Mouse (Mus musculus) hindlimb bud, embryonic 11.5 days (tissue): ENCODE data around the gene Lenep.
"Not testable (repeated sequence)": the region's sequence is repeated elsewhere in the genome, so short reads cannot be mapped to it uniquely, and the experiment has no call there.

Source experiments
- DNase-seq: peaks from one replicate; pipeline ENCODE4 v3.0.0-alpha.2; 2012; ENCODE audit warnings: low read depth, low spot score; ENCODE audit errors: extremely low spot score

The Lenep gene

DNA sequence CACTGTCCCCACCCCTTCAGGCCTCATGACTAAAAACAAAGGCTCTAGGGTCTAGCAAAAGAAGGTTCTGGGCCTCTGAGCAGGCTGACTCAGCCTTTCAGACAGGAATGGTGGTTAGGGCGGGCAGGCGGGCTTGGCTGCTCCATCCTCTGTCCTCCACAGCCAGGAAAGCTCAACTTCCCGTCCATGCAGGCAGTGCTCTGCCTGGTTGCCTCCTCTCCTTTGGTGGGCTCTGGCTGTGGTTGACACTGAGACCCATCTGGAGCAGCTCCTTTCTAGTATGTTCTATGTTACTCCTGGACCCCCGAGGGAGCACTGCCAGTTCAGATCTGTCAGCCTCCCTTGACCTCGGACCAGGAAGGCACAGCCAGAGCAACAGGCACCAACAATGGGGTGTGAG is at the start of gene Lenep:
TSS of gene Lenep (minus strand) at position 101 of the 400 bp plus-strand sequence.
- no peak for DNase-seq

DNA sequence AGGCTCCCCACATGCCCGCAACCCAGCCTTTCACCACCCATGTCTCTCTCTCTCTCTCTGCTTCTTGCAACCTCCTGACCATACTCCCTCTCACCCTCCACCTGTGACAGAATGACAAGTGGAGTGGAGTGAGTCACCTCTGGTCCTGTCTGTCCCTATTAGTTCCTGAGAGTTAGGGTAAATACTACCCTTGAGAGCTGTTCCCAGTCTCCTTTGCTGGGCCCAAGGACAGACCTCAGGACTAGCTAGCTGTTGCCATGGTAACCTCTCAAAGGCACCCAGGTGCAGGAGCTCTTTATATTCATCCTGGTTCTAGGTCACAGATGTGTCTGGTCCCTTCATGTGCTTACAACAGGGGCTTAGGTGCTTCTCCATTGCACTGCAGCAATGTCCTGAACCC is 49.3 kb upstream of the Lenep start:
- no peak for DNase-seq

DNA sequence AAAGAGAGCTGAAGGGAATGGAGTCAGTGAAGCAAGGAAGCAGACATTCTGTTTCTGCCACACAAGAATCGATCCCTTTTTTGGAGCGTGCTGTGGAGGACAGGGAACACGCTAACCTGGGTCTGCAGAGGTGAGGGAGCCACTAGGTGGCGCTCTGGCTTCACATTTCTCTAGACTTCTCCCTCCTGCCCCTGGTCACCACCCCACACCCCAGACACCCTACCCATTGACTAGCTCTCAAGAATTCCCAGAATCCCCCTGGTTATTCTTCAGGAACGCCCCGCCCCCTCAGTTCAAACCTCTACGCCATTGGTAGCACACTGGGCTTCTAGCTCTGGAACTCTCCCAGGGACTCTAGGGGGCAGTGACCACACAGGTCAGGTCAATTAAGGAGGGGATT is 46.9 kb upstream of the Lenep start:
- DNase-seq = no peak

DNA sequence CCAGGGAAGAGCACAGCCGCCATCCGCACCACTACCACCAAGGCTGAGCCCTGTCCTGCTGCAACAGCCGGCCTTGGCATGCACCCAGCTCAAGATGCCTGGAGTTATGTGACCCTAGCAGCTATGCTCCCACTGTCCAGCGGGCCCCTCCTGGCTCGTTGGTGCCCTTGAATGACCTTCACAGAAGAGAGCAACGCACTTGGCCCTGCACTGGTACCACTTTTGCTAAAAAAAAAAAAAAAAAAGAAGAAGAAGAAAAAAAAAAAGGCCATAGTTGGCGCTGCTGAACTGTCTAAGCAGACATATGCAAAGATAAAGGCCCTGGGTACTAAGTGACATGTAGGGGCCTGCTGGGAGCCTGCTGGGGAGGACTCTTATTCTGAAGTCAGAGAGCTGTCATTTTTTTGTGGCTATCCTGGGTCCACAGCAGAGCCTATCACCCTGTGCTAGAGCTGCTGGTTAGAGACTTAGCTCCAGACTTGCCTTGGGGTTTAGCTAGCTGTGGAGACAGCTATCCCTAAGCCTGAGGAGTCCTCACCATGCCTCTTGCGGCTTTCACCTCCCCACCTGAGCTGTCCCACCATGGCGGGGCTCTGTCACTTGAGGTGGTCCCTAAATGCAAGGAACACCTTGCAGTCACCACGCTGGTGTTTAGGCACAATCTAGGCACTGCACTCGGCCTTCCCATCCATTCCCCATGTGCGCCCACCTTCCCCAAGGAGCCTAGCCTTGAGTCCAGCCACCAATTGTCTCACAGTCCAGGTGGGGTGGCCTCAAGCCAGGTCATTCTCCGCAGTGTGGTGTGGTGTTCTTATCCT is 46.3 kb upstream of the Lenep start:
- no peak for DNase-seq

DNA sequence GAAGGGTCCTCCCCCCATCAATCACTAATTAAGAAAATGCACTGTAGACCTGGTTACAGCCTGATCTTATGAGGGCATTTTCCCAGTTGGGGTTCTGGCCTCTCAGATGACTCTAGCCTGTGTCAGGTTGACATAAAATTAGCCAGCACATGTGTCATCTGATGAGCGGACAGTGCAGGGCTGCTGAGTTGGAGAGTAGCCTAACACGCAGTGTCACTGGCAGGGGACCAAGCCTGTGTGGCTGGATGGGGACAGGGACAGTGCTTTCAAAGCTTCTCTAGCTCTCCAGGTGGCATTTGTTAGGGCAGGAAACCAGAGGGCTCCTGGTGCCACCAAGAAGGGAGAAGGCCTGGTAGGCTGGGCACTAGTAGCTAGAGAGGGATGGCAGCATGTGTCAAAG is 38.1 kb upstream of the Lenep start:
- DNase-seq = no peak

DNA sequence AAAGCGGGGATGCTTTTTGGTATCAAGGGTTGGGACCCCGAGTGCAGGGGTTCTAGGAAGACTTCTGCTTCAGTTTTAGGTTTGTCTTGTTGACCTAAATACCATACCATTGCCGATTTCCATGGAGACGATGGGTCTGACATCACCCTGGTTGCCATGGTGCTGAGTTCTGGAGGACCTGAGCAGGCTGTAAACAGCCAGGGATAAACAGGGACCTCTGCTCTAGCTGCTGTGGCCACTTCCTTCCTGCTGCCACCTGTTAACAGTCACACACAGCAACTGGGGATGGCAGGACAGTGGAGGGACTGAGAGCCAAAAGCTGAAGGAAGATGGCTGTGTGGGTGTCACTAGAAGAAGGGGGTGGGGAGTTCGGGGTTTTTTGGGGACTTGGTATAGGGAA is 34.7 kb upstream of the Lenep start:
- no peak for DNase-seq

DNA sequence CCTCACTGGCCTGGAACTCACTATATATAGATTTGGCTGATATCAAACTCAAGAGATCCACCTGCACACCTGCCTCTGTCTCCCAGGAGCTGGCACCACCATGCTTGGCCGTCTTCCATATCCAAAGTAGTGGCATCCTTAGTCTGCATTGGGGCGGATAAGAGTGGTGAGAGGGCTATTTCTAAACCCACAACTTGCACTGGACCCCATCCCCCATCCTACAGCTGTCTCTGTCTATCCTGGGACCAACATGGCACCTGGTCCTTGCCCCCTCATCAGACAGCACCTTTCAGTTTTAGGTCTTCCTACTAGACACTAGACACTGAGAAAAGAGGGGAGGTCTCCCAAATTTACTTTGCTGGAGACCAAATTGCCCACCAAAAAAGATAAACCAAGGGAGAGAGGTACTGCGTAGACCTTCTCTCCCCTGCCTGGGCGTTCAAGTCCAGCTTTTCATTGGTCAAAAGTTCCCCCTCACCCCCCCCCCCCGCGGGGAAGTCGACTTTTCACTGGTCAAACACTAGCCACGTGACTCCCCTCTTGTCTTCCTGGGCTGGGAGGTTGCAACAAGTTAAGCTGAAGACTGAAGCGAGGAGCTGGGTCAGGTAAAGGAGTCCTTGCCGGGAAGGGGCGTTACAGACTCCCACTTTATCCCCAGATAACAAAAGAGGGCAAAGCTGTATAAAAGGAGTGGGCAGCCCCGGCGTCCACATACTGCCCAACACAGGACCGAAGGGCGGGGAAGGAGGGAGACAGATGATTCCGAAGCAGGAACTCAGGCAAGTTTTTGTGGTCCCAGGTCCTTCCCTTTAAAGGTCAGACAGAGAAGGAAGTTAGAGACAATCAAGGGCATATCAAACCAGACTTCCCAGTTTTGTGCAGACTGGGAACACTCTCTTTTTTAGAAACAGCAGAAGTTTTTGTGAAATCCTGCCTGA is 33.9 kb upstream of the Lenep start, which contains the start of gene Pbxip1:
TSS of gene Pbxip1 (plus strand) at position 531 of the 938 bp plus-strand sequence.
- DNase-seq = no peak

DNA sequence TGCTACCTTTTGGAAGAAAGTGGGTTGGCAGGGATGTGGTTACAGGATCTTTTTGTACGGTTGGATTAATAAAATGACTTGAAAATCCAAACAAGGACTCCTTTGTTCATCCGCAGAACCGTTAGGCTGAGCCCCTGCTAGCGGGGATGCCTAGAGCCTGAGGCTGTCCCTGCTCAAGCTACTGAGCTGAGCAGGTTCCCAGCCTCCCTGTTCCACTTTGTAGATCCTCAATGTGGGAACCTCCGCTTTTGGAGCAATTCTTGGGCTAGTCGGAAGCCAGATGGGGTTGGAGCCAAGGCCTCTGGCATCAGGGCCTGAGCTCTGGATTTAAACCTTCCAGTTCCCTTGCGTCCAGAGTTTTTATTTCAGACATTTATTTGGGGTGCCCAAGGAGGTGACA is 32.4 kb upstream of the Lenep start:
- DNase-seq = no peak

DNA sequence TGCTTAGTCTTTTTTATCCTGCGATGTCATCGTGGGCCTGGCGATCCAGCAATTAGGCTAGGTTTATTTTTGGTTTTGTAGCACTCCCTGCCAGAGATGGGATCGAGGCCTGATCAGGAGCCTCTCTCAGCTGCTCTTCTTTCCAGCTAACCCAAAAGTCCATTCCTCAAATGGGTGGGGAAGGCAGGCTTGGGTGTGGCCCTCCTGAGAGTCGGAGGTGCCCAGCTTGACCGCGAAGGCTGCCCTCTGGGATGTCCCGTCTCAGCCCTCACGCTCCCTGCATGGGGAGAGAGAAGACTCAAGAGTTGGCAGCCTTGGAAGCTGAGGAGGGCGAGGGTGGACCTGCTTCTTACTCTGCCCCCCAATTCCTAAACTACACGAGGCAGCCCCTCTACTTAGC is 31.9 kb upstream of the Lenep start:
- no peak for DNase-seq

DNA sequence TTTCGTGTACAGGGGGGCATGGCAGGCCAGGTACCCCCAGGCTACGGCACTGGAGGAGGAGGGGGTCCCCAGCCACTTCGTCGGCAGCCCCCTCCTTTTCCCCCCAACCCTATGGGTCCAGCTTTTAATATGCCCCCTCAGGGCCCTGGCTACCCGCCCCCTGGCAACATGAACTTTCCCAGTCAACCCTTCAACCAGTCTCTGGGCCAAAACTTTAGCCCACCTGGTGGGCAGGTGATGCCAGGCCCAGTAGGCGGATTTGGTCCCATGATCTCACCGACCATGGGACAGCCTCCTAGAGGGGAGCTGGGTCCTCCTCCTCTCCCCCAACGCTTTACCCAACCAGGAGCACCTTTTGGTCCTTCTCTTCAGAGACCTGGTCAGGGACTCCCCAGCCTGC is 30.0 kb upstream of the Lenep start:
- no peak for DNase-seq

DNA sequence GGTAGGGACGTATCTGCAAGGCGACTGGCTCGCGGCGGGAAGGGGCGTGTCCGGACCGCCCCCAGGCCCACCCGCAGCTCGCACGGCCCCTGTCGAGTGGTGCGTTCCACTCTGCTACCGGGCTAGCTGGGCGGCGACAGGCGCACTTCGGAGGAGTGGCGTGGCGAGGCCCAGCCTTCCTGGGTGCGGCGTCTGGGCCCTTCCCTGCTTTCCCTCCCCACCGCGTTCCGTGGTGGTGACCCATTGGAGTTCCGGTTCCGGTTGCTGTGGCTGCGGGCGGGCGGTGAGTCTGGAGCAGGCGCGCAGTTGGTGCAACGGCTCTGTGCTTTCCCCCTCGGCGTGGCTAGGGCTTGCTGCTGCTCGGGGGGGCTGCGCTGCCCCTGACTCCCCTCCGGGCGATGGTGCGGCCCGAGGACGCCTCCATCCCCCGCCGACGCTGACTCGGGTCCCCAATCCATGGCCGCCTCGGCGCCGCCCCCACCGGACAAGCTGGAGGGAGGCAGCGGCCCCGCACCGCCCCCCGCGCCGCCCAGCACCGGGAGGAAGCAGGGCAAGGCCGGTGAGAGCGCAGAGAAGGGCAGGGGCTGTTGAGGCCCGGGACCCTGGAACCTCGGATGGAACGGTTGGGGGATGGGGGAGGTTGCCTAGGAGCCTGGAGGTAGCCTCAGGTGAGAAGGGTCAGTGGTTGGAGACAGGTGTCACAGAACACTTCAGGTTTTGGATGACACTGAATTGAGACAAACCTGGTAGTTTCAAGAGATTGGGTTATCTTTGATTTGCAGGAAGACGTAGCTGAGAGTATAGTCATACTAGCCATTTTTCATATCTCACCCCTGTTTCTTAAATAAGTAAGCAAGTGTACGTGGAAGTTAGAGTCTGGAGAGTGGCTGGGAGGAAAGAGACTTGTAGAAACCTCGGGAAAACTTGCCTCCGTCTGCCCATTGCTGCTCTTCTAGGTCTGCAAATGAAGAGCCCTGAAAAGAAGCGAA is 27.9 kb upstream of the Lenep start, which contains the start of gene Pygo2:
TSS of gene Pygo2 (plus strand) at position 44 of the 989 bp plus-strand sequence.
- no peak for DNase-seq

DNA sequence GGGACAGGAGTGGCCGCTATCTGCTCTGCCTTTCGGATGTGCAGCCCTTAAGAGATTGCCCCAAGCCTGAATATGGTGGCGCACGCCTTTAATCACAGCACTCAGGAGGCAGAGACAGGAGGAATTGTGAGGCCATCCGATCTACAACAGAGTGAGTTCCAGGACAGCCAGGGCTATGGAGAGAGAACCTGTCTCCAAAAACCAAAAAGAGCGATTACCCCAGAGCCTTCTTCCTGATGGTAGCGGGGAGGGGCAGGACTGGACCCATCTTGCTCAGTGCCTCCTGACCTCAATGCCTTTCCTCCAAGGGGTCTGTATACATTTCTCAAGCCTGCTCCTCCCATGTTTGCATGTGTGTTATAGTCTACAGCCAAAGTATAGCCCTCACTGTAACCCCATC is 26.4 kb upstream of the Lenep start:
- not testable (repeated sequence) for DNase-seq

DNA sequence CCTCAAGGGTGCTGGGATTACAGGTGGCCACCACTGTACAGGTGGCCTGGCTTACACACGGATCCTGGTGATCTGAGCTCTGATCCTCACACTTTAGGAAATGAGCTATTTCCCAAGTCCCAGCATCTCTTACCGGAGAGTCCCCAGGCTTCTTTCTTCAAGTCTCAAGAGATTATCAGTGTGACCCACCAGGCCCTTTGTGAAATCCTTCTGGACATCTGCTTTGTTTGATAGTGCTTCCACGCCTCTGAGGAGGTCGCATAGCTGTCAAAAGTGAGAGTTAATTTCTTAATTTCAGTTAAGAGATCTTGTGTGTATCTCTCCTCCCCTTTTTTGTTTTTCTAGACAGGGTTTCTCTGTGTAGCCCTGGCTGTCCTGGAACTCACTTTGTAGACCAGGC is 23.3 kb upstream of the Lenep start:
- no peak for DNase-seq

DNA sequence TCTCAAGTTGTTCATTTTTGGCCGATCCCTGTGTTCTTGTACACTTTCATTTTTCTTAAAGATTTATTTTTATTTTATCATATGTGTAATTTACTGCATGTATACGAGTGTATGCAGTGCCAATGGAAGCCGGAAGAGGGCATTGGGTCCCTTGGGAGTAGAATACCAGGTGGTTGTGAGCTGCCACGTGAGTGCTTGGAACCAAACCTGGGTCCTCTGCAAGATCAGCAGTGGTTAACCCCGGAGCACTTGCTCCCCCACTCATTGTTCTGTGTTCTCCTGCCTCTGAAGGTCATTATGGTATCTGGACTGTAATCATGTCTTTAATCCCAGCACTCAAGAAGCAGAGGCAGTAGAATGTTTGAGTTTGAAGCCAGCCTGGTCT is 22.5 kb upstream of the Lenep start:
- DNase-seq = no peak

DNA sequence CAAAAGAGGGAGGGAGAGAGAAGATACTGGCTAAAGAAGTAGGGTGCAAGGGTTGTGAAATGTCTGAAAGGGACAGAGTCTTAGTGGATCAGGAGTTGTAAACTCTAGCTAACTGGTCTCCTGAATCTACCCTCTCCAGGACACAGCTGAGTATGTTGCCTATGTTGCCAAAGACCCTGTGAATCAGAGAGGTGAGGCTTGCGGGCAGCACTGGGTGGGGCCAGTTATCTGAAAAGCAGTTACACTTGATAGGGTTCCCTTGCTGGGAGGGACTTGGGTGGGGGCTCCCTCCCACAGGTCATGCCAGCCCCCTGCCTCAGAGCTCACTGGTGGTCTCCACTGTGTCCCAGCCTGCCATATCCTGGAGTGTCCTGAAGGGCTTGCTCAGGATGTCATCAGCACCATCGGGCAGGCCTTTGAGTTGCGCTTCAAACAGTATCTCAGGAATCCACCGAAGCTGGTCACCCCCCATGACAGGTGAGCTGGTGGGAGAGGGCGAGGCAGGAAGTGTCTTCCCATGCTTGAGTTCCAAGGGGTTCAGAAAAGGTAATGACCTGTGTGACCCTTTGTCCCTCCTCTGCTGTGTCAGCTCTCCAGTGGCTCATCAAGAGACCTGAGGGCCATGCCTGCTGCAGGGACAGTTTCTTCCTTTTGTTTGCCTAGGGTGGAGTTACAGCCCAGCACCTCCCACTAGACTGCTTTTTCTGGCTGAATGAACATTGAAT is 22.0 kb upstream of the Lenep start:
- no peak for DNase-seq

DNA sequence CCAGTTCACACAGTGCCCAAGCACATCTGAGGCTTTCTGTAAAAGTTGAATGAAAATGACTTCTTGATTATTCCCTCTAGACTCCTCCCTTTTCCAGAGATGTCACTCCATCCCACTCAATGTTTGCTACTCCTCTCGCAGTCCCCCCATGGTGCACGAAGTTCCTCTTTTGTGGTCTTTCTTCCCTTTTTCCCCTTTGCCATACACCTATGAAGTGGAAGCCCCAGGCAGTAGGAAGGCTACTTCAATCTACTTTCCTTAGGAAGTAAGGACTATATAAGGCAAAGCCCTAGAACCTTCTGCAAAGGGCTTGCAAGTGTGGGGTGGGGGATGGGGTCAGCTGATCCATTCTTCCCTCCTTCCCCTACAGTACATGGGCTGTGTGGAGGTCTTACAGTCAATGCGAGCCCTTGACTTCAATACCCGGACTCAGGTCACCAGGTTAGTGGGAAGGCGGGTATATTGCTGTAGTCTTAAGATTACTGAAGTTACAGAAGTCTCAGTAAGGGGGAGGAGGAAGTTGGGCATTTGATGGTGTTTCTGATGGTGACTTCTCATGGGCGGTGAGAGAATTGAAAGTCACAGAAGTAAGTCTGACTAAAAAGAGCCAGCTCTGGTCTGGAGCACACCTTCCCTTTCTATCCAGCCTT is 20.1 kb upstream of the Lenep start:
- DNase-seq = no peak

DNA sequence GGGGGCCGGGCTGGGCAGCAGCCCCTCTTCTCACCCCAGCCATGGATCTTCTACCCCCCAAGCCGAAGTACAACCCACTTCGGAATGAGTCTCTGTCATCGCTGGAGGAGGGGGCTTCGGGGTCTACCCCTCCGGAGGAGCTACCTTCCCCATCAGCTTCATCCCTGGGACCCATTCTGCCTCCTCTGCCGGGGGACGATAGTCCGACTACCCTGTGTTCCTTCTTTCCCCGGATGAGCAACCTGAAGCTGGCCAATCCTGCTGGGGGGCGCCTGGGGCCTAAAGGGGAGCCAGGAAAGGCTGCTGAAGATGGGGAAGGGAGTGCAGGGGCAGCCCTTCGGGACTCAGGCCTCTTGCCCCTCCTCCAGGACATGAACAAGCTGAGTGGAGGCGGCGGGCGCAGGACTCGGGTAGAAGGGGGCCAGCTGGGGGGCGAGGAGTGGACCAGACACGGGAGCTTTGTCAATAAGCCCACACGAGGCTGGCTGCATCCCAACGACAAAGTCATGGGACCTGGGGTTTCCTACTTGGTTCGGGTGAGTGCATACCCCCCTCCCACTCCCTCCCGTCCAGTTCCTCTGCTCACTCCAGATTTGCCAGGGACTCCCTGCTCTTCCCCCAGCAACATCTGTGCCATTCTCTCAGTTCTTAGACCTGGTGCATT is 19.3 kb upstream of the Lenep start:
- no peak for DNase-seq

DNA sequence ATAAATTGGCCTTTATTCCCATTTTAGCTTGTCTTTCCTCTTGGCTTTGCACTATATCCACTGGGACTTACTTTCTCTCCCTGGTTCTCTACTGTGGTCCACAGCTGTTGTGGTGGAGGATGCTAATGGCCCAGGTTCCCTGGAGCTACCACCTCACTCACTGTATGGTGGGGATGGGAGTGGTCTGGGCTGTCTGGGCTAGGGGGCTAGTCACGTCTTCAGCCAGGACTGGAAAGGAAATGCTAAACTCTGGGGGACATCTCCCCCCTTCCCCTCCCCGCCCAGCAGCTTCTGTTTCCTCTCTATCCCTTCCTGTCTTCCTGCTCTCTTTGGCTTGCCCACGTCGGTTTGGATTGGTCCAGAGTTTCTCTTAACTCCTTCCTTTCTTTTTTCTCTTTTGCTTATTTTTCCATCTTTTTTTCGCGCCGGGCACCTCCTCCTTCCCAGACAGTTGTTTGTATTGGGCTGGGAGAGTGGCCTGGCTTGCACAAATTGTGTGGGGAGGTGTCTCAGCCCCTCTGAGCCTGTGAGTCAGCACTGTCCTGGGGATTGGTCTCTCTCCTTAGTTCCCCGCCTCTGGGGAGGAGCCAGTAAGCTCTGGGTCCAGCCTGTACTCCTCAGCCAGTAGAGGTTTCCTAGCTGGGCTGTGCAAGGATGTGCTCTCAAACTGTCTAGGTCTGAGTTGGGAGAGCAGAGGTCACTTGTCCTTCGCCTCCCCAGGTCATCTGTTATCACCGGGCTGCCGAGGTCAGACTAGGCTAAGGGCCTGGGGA is 18.6 kb upstream of the Lenep start:
- DNase-seq = no peak
